Mouse (Mus musculus): ENCODE measurements at regions not wholly inside any gene's neighbourhood (a gene's known extent, or its start where the extent isn't known, plus 50 kb on each side); places are given as distances from the start of the nearest gene placed in this dataset.

GRCm38 (mm10) chr7:123907946-123908840 is 74.5 kb upstream of the Hs3st4 start:
- DNase-seq, result no peak

DNA sequence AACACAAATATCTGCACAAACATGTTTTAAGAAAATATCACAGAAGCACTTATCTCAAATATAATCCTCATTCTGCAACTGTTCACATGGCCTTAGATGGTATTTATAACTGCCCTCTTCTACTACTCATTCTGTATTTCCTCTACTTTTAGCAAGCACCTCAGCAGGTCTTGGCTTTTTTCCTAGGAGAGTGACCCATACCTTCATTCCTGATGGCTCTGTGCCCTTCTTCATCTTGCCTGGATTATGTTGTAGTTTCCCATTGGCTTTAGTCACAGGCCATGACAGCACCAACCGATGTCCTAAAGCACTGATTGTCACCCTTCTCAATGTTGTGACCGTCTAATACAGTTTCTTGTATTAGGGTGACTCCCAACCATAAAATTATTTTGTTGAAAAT is 61.2 kb upstream of the Hs3st4 start:
- DNase-seq, result no peak

- DNase-seq, result no peak
Observed at GRCm38 (mm10) chr7:123932486-123932885, 50.2 kb upstream of the Hs3st4 start.
